Mouse (Mus musculus) heart, embryonic 11.5 days (tissue): Measurements from ENCODE around the gene Eva1b. TPM values are rescaled to one million over a fixed set of nuclear protein-coding genes. Genes with fewer than 3 reads are reported as not detected.

ENCODE experiments used
- ATAC-seq: fragments of 200-750 bp; cut with Nextera tagmentation; replicated peaks from 2 replicates; pipeline ENCODE4 v1.8.0; 2017; ENCODE audit warnings: moderate library complexity; ENCODE audit not compliant: insufficient number of reproducible peaks, low FRiP score, low TSS enrichment
- H3K27ac ChIP-seq: fragments of 300-500 bp; sonication (generic); 2 replicates; pipeline ENCODE4 v1.5.1; 2014; ENCODE audit warnings: mild to moderate bottlenecking, low read depth, low read length
- H3K27me3 ChIP-seq: fragments of 300-500 bp; sonication (generic); 2 replicates; pipeline ENCODE4 v1.6.1; 2014; ENCODE audit warnings: mild to moderate bottlenecking, low read length, mixed read lengths; ENCODE audit not compliant: control insufficient read depth, insufficient read depth
- H3K36me3 ChIP-seq: fragments of 300-500 bp; sonication (generic); 2 replicates; pipeline ENCODE4 v1.6.1; 2014; ENCODE audit warnings: mild to moderate bottlenecking, low read length, moderate library complexity, mixed read lengths; ENCODE audit not compliant: control insufficient read depth, insufficient read depth
- H3K4me1 ChIP-seq: fragments of 300-500 bp; sonication (generic); 2 replicates; pipeline ENCODE4 v1.6.1; 2014; ENCODE audit warnings: low read length; ENCODE audit not compliant: control insufficient read depth, insufficient read depth
- H3K4me2 ChIP-seq: fragments of 300-500 bp; sonication (generic); 2 replicates; pipeline ENCODE4 v1.6.1; 2014; ENCODE audit warnings: mild to moderate bottlenecking, moderate library complexity
- H3K4me3 ChIP-seq: fragments of 300-500 bp; sonication (generic); 2 replicates; pipeline ENCODE4 v1.5.1; 2014; ENCODE audit warnings: low read depth, low read length
- H3K9ac ChIP-seq: fragments of 300-500 bp; sonication (generic); 2 replicates; pipeline ENCODE4 v1.6.1; 2014; ENCODE audit warnings: mild to moderate bottlenecking, low read depth, low read length, moderate library complexity
- H3K9me3 ChIP-seq: fragments of 300-500 bp; sonication (generic); replicated peaks from 2 replicates; pipeline ENCODE4 v1.6.1; 2016; ENCODE audit warnings: low read length; ENCODE audit not compliant: control insufficient read depth
- WGBS: fragments of 180-500 bp; shearing (Covaris S2); extraction: QIAGEN DNeasy Blood & Tissue Kit; methylation state at CpG from one replicate; pipeline ENCODE4 v1.1.7; 2014; ENCODE audit not compliant: insufficient replicate concordance; 5-methylcytosine and 5-hydroxymethylcytosine counted together
- polyA plus RNA-seq: library from polyadenylated mRNA; unstranded; fragments of >200 nt; fragmentation: Nextera tagmentation; extraction: Ambion mirVana; gene quantifications from 2 replicates; pipeline ENCODE4 v1.2.1, GENCODE M21; 2014

Eva1b gene
- polyA plus RNA-seq, 1 experiment from 2014 or later, result 31.9 TPM

DNA sequence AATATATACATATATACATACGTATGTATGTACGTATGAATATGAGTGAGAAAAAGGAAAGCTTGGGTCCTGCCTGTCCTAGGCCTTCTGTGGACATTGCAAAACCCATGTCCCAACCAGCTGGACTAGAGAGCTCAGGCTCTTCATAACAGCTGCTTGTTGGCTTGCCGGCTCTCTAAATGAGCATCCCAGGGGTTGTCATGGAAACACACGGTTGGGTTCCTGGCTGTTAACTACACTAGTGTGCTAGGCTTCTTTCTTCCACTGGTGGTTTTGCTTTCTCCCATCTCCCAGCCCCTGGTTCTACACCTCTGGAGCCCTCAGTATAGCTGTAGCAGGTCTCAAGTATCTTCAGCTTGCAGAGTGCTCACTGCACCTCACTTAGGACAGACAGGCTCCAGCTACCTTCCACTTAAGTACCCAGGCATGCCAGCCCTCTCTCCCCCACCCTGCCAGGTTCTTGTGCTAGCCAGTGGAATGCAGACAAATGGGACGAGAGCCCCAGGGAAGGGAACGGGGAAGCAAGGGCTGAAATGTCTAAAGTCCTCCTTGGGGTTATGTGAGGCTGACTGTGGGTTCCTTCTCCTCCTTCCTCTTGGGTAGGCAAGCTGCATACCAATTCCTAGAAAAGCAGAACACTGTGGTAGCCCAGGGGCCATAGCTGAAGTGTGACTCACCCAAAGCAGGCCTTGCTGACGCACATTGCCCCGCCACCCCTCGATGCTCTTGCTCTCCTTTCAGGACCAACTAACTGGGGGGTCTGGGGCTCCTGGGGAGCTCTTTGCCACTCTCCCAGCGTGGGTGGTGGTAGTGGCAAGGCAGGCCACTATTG, 16.0 kb upstream of the Eva1b start:
- Histone ChIP-seq H3K9ac (no peak overlapping the region), H3K27ac (peak overlapping the region; percentile 57), H3K4me2 (no peak overlapping the region; the same call in 1 of the 2 replicates), H3K4me1 (peaks cover 27% of the 10 kb centered on the region), H3K9me3 (no peaks in the 10 kb centered on the region), H3K36me3 (peaks cover 18% of the 10 kb centered on the region), H3K4me3 (no peak overlapping the region), H3K27me3 (no peaks in the 10 kb centered on the region)
- ATAC-seq, result no peak
- WGBS, result 54% methylated on average over 10 of the region's 10 CpGs

DNA sequence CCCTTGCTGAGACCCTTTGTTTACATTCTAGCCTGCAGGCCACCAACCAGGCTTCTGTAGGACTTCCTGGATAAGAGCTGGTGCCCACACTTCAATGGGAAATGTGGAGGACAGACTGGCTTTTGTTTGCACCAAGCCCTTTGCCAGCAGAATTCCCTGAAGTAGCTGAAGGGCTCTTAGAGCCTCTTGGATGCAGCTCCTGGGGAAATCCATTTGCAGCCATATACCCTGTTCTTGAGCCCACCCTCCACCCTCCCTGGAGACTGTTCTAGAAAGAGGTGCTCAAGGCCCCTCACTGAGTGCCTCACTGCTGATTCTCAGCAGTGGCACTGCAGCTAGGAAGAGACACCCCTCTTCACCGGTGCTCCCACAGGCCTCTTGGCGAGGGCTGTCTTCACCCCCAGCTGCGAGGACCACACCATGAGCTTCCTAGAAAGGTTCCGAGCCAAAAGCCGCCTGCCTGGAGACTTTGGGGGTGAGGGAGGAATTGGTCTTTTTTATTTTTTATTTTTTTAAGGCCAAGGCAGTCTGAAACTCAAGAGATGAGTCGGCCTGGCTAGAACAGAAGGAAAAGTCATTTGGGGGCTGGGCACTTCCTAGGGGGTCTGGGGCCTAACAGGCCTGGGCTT, 14.8 kb upstream of the Eva1b start:
- H3K4me1 ChIP-seq, result peaks cover 27% of the 10 kb centered on the region
- ATAC-seq, result no peak
- no peaks in the 10 kb centered on the region for H3K27me3 ChIP-seq
- peaks cover 19% of the 10 kb centered on the region for H3K36me3 ChIP-seq
- WGBS, result 80% methylated on average over 6 of the region's 6 CpGs
- no peak overlapping the region for H3K4me2 ChIP-seq
- H3K27ac ChIP-seq, result no peak overlapping the region; the same call in 1 of the 2 replicates
- H3K4me3 ChIP-seq, result no peak overlapping the region
- no peak overlapping the region for H3K9ac ChIP-seq
- no peaks in the 10 kb centered on the region for H3K9me3 ChIP-seq

DNA sequence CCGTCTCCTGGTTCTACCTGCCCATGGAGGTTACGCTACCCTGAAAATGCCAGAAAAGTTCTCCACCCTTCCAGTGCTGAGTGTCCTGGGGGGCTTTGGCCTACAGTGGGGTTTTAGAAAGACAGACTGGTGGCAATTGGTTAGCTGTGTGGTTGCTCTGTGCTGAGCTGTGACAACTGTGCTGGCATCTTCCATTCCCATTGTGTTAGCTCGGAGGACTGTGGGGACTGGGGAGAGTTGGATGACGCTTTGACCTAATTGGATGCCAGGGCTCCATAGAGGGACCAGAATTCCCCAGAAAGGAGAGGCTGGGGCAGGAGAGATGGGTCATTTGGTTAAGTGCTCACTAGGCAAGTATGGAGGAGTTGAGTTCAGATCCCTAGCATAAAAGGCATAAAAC, 13.3 kb upstream of the Eva1b start:
- H3K36me3 ChIP-seq, result peaks cover 29% of the 10 kb centered on the region
- 89% methylated on average over 4 of the region's 4 CpGs for WGBS
- H3K9me3 ChIP-seq, result no peaks in the 10 kb centered on the region
- no peak overlapping the region for H3K4me3 ChIP-seq
- H3K27me3 ChIP-seq, result no peaks in the 10 kb centered on the region
- H3K9ac ChIP-seq, result no peak overlapping the region
- H3K4me1 ChIP-seq, result peaks cover 27% of the 10 kb centered on the region
- H3K4me2 ChIP-seq, result no peak overlapping the region
- ATAC-seq, result no peak
- H3K27ac ChIP-seq, result no peak overlapping the region

DNA sequence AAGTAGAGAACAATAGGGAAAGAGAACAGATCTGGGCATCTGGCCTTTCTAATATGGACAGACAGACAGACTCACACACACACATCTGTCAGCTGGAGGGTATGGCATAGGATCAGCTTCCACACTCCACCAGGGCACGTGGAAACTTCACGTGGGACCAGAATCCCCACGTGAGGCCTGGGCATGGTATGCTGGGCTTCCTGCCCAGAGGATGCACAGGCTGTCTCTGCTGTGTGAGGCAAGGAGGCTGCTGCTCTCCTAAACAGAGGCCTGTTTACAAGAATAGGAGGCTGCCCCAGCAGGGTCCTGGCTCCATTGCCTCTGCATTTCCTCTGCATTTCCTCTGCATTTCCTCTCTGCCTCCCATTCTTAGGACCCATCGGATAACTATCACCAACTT, 12.9 kb upstream of the Eva1b start:
- Histone ChIP-seq H3K9ac (no peak overlapping the region), H3K4me3 (no peak overlapping the region), H3K4me2 (no peak overlapping the region), H3K9me3 (no peaks in the 10 kb centered on the region), H3K27me3 (no peaks in the 10 kb centered on the region), H3K36me3 (peaks cover 33% of the 10 kb centered on the region), H3K4me1 (peaks cover 27% of the 10 kb centered on the region), H3K27ac (no peak overlapping the region)
- ATAC-seq, result no peak
- WGBS, result 74% methylated on average over 4 of the region's 4 CpGs

DNA sequence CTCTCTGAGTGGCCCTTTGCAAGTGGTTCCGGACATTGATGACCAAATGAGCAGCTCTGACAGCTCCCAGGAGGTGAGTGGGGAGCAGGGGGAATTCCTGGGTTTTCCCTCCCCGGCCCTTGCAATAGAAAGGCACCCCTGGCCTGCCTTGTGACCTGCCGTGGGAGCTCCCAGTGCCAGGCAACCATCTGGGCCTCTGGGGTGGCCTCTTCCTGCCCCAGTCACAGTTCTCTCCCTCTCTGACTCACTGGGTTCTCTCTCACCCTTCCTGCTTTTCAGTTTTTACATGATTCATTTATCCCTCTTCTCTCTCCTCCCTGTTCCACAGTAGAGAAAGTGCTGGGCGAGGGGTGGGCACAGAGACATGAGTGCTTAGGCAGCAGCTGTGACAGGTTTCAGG, 9.8 kb upstream of the Eva1b start:
- peaks cover 35% of the 10 kb centered on the region for H3K36me3 ChIP-seq

DNA sequence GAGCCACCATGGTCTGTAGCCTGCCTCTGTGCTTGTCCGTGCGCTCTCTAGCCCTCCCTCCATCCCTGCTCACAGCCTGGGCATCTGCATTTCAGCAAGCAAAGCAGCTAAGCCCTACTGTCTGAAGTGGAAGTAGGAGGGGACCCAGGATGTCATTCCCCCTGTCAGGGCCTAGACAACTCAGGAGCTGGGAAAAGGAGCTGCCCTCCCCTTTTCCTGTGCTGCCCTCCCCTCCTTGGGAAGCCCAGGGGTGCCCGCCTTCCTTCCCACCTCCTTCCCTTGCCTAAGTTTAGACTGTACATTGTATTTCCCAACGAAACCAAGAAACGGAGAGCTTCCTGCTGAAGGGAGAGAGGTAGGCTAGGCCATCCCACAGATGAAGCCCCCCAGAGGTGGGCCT, 6.5 kb upstream of the Eva1b start:
- Histone ChIP-seq H3K4me2 (no peak overlapping the region), H3K4me1 (peaks cover 5% of the 10 kb centered on the region; the same call in 1 of the 2 replicates), H3K27me3 (no peaks in the 10 kb centered on the region), H3K9me3 (no peaks in the 10 kb centered on the region), H3K4me3 (no peak overlapping the region), H3K27ac (0 out of 2 replicates have a peak overlapping the region, but pooled peaks have one; percentile 41), H3K9ac (no peak overlapping the region), H3K36me3 (peaks cover 25% of the 10 kb centered on the region)
- no peak for ATAC-seq
- WGBS, result 71% methylated on average over 5 of the region's 5 CpGs

More for the DNA sequence above, 9.8 kb upstream of the Eva1b start:
- WGBS, result 77% methylated on average over 4 of the region's 4 CpGs
- no peak overlapping the region for H3K4me2 ChIP-seq
- ATAC-seq, result no peak
- H3K27me3 ChIP-seq, result no peaks in the 10 kb centered on the region
- no peaks in the 10 kb centered on the region for H3K9me3 ChIP-seq
- H3K4me1 ChIP-seq, result peaks cover 9% of the 10 kb centered on the region
- no peak overlapping the region for H3K27ac ChIP-seq
- H3K4me3 ChIP-seq, result no peak overlapping the region
- H3K9ac ChIP-seq, result no peak overlapping the region

DNA sequence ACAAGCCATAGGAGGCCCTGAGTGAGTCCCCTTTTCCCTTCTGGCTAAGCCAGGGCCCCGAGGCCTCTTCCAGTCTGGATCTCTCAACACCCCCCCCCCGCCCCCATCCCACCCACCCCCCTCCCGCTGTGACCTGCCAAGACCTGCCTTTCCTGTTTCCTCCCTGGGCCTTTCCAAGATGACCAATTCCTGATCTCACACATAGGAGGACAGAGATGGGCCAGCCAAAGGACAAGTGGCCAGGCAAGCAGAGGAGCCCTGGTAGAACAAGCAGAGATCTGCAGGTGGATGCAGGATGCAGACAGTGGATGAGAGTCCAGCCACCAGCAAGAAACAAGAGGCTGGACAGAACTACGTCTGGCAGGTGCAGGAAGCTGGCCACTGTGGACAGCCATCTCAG, 2.1 kb upstream of the Eva1b start:
- H3K27me3 ChIP-seq, result peaks cover 12% of the 10 kb centered on the region
- no peaks in the 10 kb centered on the region for H3K36me3 ChIP-seq
- ATAC-seq, result no peak
- WGBS, result 45% methylated on average over 4 of the region's 4 CpGs
- H3K4me3 ChIP-seq, result no peak overlapping the region
- H3K9ac ChIP-seq, result no peak overlapping the region
- H3K27ac ChIP-seq, result no peak overlapping the region
- H3K4me1 ChIP-seq, result peaks cover 20% of the 10 kb centered on the region
- H3K4me2 ChIP-seq, result no peak overlapping the region
- no peaks in the 10 kb centered on the region for H3K9me3 ChIP-seq

DNA sequence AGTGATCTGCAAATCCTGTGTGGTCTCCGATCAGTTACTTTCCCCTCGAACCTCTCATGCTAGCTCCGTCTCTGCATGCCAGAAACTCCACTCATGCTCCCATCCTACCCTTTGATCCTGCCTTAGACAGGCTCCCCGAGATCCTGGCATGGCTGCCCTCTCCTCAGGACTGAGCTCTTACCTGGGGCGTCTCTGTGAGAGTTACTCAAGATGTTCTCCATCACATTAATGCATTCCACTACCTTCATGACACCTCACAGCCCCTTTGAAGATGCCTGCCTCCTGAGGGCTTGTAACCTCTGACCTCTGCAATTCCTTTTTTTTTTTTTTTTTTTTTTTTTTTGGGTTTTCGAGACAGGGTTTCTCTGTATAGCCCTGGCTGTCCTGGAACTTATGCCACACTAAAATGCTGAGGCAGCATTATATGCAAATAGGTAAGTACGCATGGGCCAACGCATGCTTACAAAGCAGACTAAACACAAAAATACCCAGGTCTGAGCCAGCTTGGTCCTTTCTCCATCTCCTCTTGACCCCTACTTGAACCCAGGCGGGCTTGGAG, 491 bp upstream of the Eva1b start:
- Histone ChIP-seq H3K9me3 (no peaks in the 10 kb centered on the region), H3K9ac (no peak overlapping the region), H3K4me1 (peaks cover 30% of the 10 kb centered on the region), H3K4me3 (no peak overlapping the region), H3K36me3 (no peaks in the 10 kb centered on the region), H3K27me3 (peaks cover 12% of the 10 kb centered on the region), H3K4me2 (peak overlapping the region; percentile 73), H3K27ac (peak overlapping the region; percentile 87)
- WGBS, result 28% methylated on average over 9 of the region's 9 CpGs
- no peak for ATAC-seq
